Mouse (Mus musculus): ENCODE results near the gene Gins2.

GRCm38 (mm10) chr8:120566681-120567080, 22.4 kb downstream of the Gins2 start:
- no peak for TF ChIP-seq POLR2A (IDR thresholded peaks at IDR 0.05; ENCODE audit: borderline replicate concordance, extremely low read depth, low read depth, low read length)
- TF ChIP-seq CTCF (IDR thresholded peaks at IDR 0.05; ENCODE audit: insufficient read depth, low read length): no peak

Measured in lung, adult 2 months (tissue).